Mouse (Mus musculus) MEL (cell line): Measurements from ENCODE around the gene Dcakd. TPM values are rescaled to one million over a fixed set of nuclear protein-coding genes. Genes with fewer than 3 reads are reported as not detected.

Source experiments
- DNase-seq: peaks from one replicate; pipeline ENCODE4 v3.0.0; 2011; ENCODE audit warnings: low read depth, low spot score
- H3K27ac ChIP-seq: 2 replicates; pipeline ENCODE4 v1.5.1; 2012; ENCODE audit warnings: low read depth, mild to moderate bottlenecking, control low read depth, low read length, moderate library complexity; ENCODE audit not compliant: control insufficient read depth
- H3K27me3 ChIP-seq, 2 experiments: fragments of 150-350 bp in 1 of 2; sonication (generic) in 1 of 2; 2 replicates each; pipeline ENCODE4 v1.6.1; 2012; ENCODE audit warnings: low read length in 2 of 2, mild to moderate bottlenecking in 2 of 2, improper control_type of control experiment in 1 of 2, moderate library complexity in 1 of 2; ENCODE audit not compliant: insufficient read depth in 2 of 2, control insufficient read depth in 1 of 2
- H3K36me3 ChIP-seq, 2 experiments: 2 replicates each; pipeline ENCODE4 v1.6.1; 2012 to 2014; ENCODE audit warnings: low read length in 2 of 2, improper control_type of control experiment in 1 of 2, inconsistent platforms in 1 of 2, mild to moderate bottlenecking in 1 of 2; ENCODE audit not compliant: insufficient read depth in 2 of 2, control insufficient read depth in 1 of 2
- H3K4me1 ChIP-seq, 2 experiments: fragments of 150-350 bp in 1 of 2; sonication (generic) in 1 of 2; 2 replicates each; pipeline ENCODE4 v1.6.1; 2012; ENCODE audit warnings: low read length in 2 of 2, improper control_type of control experiment in 1 of 2, mild to moderate bottlenecking in 1 of 2; ENCODE audit not compliant: insufficient read depth in 2 of 2, control insufficient read depth in 1 of 2
- H3K4me3 ChIP-seq, 2 experiments: fragments of 150-350 bp in 1 of 2; sonication (generic) in 1 of 2; 2 replicates each; pipeline ENCODE4 v1.5.1; 2012; ENCODE audit warnings: low read depth in 2 of 2, low read length in 2 of 2, mild to moderate bottlenecking in 2 of 2, moderate library complexity in 2 of 2, control low read depth in 1 of 2, improper control_type of control experiment in 1 of 2; ENCODE audit not compliant: control insufficient read depth in 1 of 2, insufficient read depth in 1 of 2
- H3K79me2 ChIP-seq: 2 replicates; pipeline ENCODE4 v1.6.1; 2012; ENCODE audit warnings: mild to moderate bottlenecking, low read length, moderate library complexity; ENCODE audit not compliant: control insufficient read depth, poor library complexity, insufficient read depth
- H3K9ac ChIP-seq: 2 replicates; pipeline ENCODE4 v1.6.1; 2012; ENCODE audit warnings: low read depth, mild to moderate bottlenecking, control low read depth, low read length, moderate library complexity; ENCODE audit not compliant: control insufficient read depth, poor library complexity, severe bottlenecking
- H3K9me3 ChIP-seq: fragments of 150-350 bp; sonication (generic); replicated peaks from 2 replicates; pipeline ENCODE4 v1.6.1; 2012; ENCODE audit warnings: mild to moderate bottlenecking, low read length, improper control_type of control experiment, moderate library complexity; ENCODE audit not compliant: insufficient read depth
- BHLHE40 ChIP-seq: IDR thresholded peaks from 2 replicates; pipeline ENCODE4 v1.6.1; 2012; ENCODE audit warnings: low read depth, mild to moderate bottlenecking, inconsistent platforms, low read length, improper control_type of control experiment, borderline replicate concordance
- CHD1 ChIP-seq: IDR thresholded peaks from 2 replicates; pipeline ENCODE4 v1.6.1; 2012; ENCODE audit warnings: low read depth, mild to moderate bottlenecking, inconsistent platforms, low read length, improper control_type of control experiment
- CHD2 ChIP-seq: IDR thresholded peaks from 2 replicates; pipeline ENCODE4 v1.6.1; 2011; ENCODE audit warnings: low read length, improper control_type of control experiment
- CTCF ChIP-seq, 3 experiments: IDR thresholded peaks in 2 of 3; conservative IDR thresholded peaks in 1 of 3; 2 replicates each; pipeline ENCODE4 v1.5.1; 2011 to 2012; ENCODE audit warnings: low read length in 3 of 3, low read depth in 2 of 3, mild to moderate bottlenecking in 2 of 3, improper control_type of control experiment in 1 of 3, inconsistent platforms in 1 of 3, mixed read lengths in 1 of 3, moderate library complexity in 1 of 3; ENCODE audit not compliant: control insufficient read depth in 1 of 3, insufficient read depth in 1 of 3, poor library complexity in 1 of 3, severe bottlenecking in 1 of 3
- E2F4 ChIP-seq: IDR thresholded peaks from 2 replicates; pipeline ENCODE4 v1.6.1; 2011; ENCODE audit warnings: low read depth, low read length, improper control_type of control experiment, borderline replicate concordance
- ELF1 ChIP-seq: IDR thresholded peaks from 2 replicates; pipeline ENCODE4 v1.6.1; 2014; ENCODE audit warnings: low read depth, mild to moderate bottlenecking, inconsistent platforms, low read length, improper control_type of control experiment, moderate library complexity
- GABPA ChIP-seq: IDR thresholded peaks from 2 replicates; pipeline ENCODE4 v1.6.1; 2012; ENCODE audit warnings: low read depth, mild to moderate bottlenecking, inconsistent platforms, low read length, improper control_type of control experiment, moderate library complexity
- HCFC1 ChIP-seq: IDR thresholded peaks from 2 replicates; pipeline ENCODE4 v1.6.1; 2012; ENCODE audit warnings: low read depth, mild to moderate bottlenecking, inconsistent platforms, low read length, improper control_type of control experiment, moderate library complexity
- KAT2A ChIP-seq: conservative IDR thresholded peaks from 2 replicates; pipeline ENCODE4 v1.6.1; 2012; ENCODE audit warnings: low read depth, low read length, improper control_type of control experiment, inconsistent platforms
- MAX ChIP-seq: IDR thresholded peaks from 2 replicates; pipeline ENCODE4 v1.6.1; 2011; ENCODE audit warnings: low read length, improper control_type of control experiment
- MAZ ChIP-seq: IDR thresholded peaks from 2 replicates; pipeline ENCODE4 v1.6.1; 2012; ENCODE audit warnings: low read depth, mild to moderate bottlenecking, inconsistent platforms, low read length, improper control_type of control experiment
- MYB ChIP-seq: IDR thresholded peaks from 2 replicates; pipeline ENCODE4 v1.6.1; 2011; ENCODE audit warnings: mild to moderate bottlenecking, low read depth, low read length, improper control_type of control experiment
- MYC ChIP-seq: IDR thresholded peaks from 2 replicates; pipeline ENCODE4 v1.6.1; 2011; ENCODE audit warnings: low read depth, mild to moderate bottlenecking, low read length, improper control_type of control experiment, moderate library complexity
- NRF1 ChIP-seq: IDR thresholded peaks from 2 replicates; pipeline ENCODE4 v1.6.1; 2014; ENCODE audit warnings: low read depth, mild to moderate bottlenecking, inconsistent platforms, low read length, improper control_type of control experiment, moderate library complexity; ENCODE audit not compliant: poor library complexity, insufficient read depth, severe bottlenecking
- POLR2AphosphoS5 ChIP-seq: IDR thresholded peaks from 2 replicates; pipeline ENCODE4 v1.6.1; 2012; ENCODE audit warnings: low read depth, borderline replicate concordance, mild to moderate bottlenecking, inconsistent platforms, low read length, moderate library complexity, mixed read lengths
- RCOR1 ChIP-seq: IDR thresholded peaks from 2 replicates; pipeline ENCODE4 v1.6.1; 2012; ENCODE audit warnings: low read depth, mild to moderate bottlenecking, inconsistent platforms, low read length, improper control_type of control experiment
- SIN3A ChIP-seq: IDR thresholded peaks from 2 replicates; pipeline ENCODE4 v1.6.1; 2012; ENCODE audit warnings: low read length, improper control_type of control experiment, inconsistent platforms
- SMC3 ChIP-seq: IDR thresholded peaks from 2 replicates; pipeline ENCODE4 v1.6.1; 2011; ENCODE audit warnings: low read depth, low read length, improper control_type of control experiment
- TBP ChIP-seq: IDR thresholded peaks from 2 replicates; pipeline ENCODE4 v1.8.0; 2011; ENCODE audit warnings: low read depth, low read length, improper control_type of control experiment
- UBTF ChIP-seq: IDR thresholded peaks from 2 replicates; pipeline ENCODE4 v1.6.1; 2012; ENCODE audit warnings: low read depth, mild to moderate bottlenecking, inconsistent platforms, low read length, improper control_type of control experiment, moderate library complexity, borderline replicate concordance; ENCODE audit not compliant: insufficient read depth
- USF2 ChIP-seq, 2 experiments: IDR thresholded peaks; 2 replicates each; pipeline ENCODE4 v1.6.1; 2011 to 2012; ENCODE audit warnings: improper control_type of control experiment in 2 of 2, low read length in 2 of 2, borderline replicate concordance in 1 of 2, inconsistent platforms in 1 of 2, low read depth in 1 of 2, mild to moderate bottlenecking in 1 of 2; ENCODE audit not compliant: insufficient read depth in 1 of 2
- ZMIZ1 ChIP-seq: IDR thresholded peaks from 2 replicates; pipeline ENCODE4 v1.6.1; 2012; ENCODE audit warnings: low read depth, mild to moderate bottlenecking, inconsistent platforms, low read length, improper control_type of control experiment, moderate library complexity
- ZNF384 ChIP-seq: IDR thresholded peaks from 2 replicates; pipeline ENCODE4 v1.6.1; 2012; ENCODE audit warnings: low read depth, mild to moderate bottlenecking, inconsistent platforms, low read length, improper control_type of control experiment
- polyA plus RNA-seq, 2 experiments: library from polyadenylated mRNA; stranded (reverse) in 1 of 2; unstranded in 1 of 2; fragments of >175 nt in 1 of 2; fragments of >200 nt in 1 of 2; gene quantifications; 2 replicates each; pipeline versions ENCODE4 v1.2.1 to v1.2.4; 2012; ENCODE audit warnings: low replicate concordance in 2 of 2, low read depth in 1 of 2; ENCODE audit not compliant: insufficient read length in 2 of 2, insufficient read depth in 1 of 2, missing spikeins in 1 of 2
- total RNA-seq: library from RNA; depleted of rRNA; stranded (reverse); fragments of 300-350 nt; gene quantifications from 2 replicates; pipeline ENCODE4 v1.2.3, GENCODE M21; 2012

Dcakd gene
- total and polyA plus RNA-seq, 3 experiments: 15.6 to 112 (median 82.3) TPM

DNA sequence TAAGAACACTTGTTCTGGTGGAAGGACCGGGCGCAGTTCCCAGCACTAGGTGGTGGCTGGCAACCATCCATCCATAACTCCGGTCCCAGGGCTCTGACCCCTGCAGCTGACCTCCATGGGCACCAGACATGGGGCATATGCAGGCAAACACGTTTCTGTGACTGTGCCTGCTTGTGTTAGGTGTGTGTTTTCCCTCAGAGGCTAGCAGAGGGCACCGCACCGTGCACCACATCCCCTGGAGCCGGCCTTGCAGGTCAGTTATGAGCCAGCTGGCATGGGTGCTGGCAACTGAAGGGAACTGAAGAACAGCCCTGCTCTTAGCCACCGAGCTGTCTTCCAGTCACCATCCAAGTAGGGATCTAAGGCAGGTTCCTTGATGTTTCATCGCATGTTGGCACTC is 22.0 kb upstream of the Dcakd start:
- Histone ChIP-seq H3K4me1 (no peaks in the 10 kb centered on the region), H3K27me3 (no peaks in the 10 kb centered on the region), H3K36me3 (peaks cover 0 to 34% of the 10 kb centered on the region in 2 experiments; a peak in 2 of 4 replicates), H3K9me3 (no peaks in the 10 kb centered on the region), H3K4me3 (no peak overlapping the region), H3K79me2 (peaks cover under 1% of the 10 kb centered on the region; the same call in 1 of the 2 replicates), H3K9ac (no peak overlapping the region)
- DNase-seq: no peak
- no peak for TF ChIP-seq MAZ
- TF ChIP-seq BHLHE40: no peak
- TF ChIP-seq UBTF: no peak
- TF ChIP-seq MYC: no peak
- TF ChIP-seq ELF1: no peak
- TF ChIP-seq HCFC1: no peak
- TF ChIP-seq ZMIZ1: no peak
- TF ChIP-seq, all 39 proteins: peak for 0
- no peak overlapping the region for H3K27ac ChIP-seq

DNA sequence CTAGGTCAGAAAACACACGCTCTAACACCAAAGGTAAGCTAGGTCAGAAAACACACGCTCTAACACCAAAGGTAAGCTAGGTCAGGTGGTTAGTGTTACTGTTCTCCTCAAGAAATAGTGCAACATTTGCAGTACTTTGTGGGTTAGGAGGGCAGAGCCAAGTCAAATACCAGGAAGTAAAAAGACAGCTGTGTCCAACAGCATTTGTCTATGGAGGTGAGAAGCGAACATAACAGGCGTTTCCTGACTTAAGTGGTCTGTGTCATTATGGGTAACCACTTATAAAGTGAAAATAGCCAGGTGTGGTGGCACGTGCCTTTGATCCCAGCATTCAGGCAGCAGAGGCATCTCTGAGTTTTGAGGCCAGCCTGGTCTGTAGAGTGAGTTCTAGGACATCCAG is 21.5 kb upstream of the Dcakd start:
- H3K27me3 ChIP-seq: no peaks in the 10 kb centered on the region
- no peaks in the 10 kb centered on the region for H3K9me3 ChIP-seq
- peaks cover 0 to 32% of the 10 kb centered on the region in 2 experiments; a peak in 2 of 4 replicates for H3K36me3 ChIP-seq
- no peak overlapping the region for H3K4me3 ChIP-seq
- no peak for TF ChIP-seq TBP
- no peak for TF ChIP-seq NRF1
- TF ChIP-seq CHD1: no peak
- TF ChIP-seq HCFC1: no peak
- TF ChIP-seq GABPA: no peak
- TF ChIP-seq BHLHE40: no peak
- no peak for TF ChIP-seq MYB
- no peak for TF ChIP-seq E2F4
- no peak for TF ChIP-seq USF2 (IDR thresholded peaks at IDR 0.05; ENCODE audit: borderline replicate concordance in 1 of 2, insufficient read depth in 1 of 2, low read depth in 1 of 2, low read length in 2 of 2)
- TF ChIP-seq MAX: no peak
- no peak for TF ChIP-seq CTCF (IDR thresholded peaks at IDR 0.05 in 2 of 3, conservative IDR thresholded peaks at IDR 0.05 in 1 of 3; ENCODE audit: control insufficient read depth in 1 of 3, insufficient read depth in 1 of 3, low read depth in 2 of 3, low read length in 3 of 3, poor library complexity in 1 of 3, severe bottlenecking in 1 of 3)
- TF ChIP-seq POLR2AphosphoS5: no peak
- TF ChIP-seq SIN3A: no peak
- no peak for TF ChIP-seq ZNF384
- TF ChIP-seq KAT2A: no peak
- TF ChIP-seq CHD2: no peak
- TF ChIP-seq RCOR1: no peak
- no peak for TF ChIP-seq SMC3
- no peak overlapping the region for H3K9ac ChIP-seq
- DNase-seq: no peak
- H3K4me1 ChIP-seq: no peaks in the 10 kb centered on the region
- H3K79me2 ChIP-seq: peaks cover 4% of the 10 kb centered on the region; the same call in 1 of the 2 replicates
- no peak overlapping the region for H3K27ac ChIP-seq
